Mouse (Mus musculus) midbrain, embryonic 14.5 days (tissue): ENCODE measurements at regions not wholly inside any gene's neighbourhood (a gene's known extent, or its start where the extent isn't known, plus 50 kb on each side); places are given as distances from the start of the nearest gene placed in this dataset.

Experiments
- ATAC-seq: fragments of 200-750 bp; cut with Nextera tagmentation; 2 replicates; pipeline ENCODE4 v1.8.0; 2017; ENCODE audit warnings: moderate number of reproducible peaks, moderate library complexity; ENCODE audit not compliant: low FRiP score, low TSS enrichment
- DNase-seq: peaks from one replicate; pipeline ENCODE4 v3.0.0-alpha.2; 2015
- H3K27ac ChIP-seq: fragments of 300-500 bp; sonication (generic); replicated peaks from 2 replicates; pipeline ENCODE4 v1.5.1; 2014; ENCODE audit warnings: mild to moderate bottlenecking, low read depth, low read length, moderate library complexity
- H3K27me3 ChIP-seq: fragments of 300-500 bp; sonication (generic); 2 replicates; pipeline ENCODE4 v1.6.1; 2014; ENCODE audit warnings: low read length, control low read depth, mixed read lengths; ENCODE audit not compliant: control insufficient read depth, insufficient read depth
- H3K36me3 ChIP-seq: fragments of 300-500 bp; sonication (generic); 2 replicates; pipeline ENCODE4 v1.6.1; 2014; ENCODE audit warnings: low read length, control low read depth; ENCODE audit not compliant: control insufficient read depth, insufficient read depth
- H3K4me1 ChIP-seq: fragments of 300-500 bp; sonication (generic); 2 replicates; pipeline ENCODE4 v1.6.1; 2014; ENCODE audit warnings: mild to moderate bottlenecking, antibody characterized with exemption, low read length, control low read depth; ENCODE audit not compliant: control insufficient read depth, insufficient read depth
- H3K4me2 ChIP-seq: fragments of 300-500 bp; sonication (generic); 2 replicates; pipeline ENCODE4 v1.6.1; 2014; ENCODE audit warnings: mild to moderate bottlenecking, low read length, moderate library complexity
- H3K4me3 ChIP-seq: fragments of 300-500 bp; sonication (generic); replicated peaks from 2 replicates; pipeline ENCODE4 v1.5.1; 2014; ENCODE audit warnings: low read depth, low read length
- H3K9ac ChIP-seq: fragments of 300-500 bp; sonication (generic); replicated peaks from 2 replicates; pipeline ENCODE4 v1.6.1; 2014; ENCODE audit warnings: mild to moderate bottlenecking, low read length, moderate library complexity
- H3K9me3 ChIP-seq: fragments of 300-500 bp; sonication (generic); 2 replicates; pipeline ENCODE4 v1.6.1; 2016; ENCODE audit warnings: low read length, control low read depth, mixed read lengths; ENCODE audit not compliant: control insufficient read depth
- WGBS: fragments of 180-500 bp; shearing (Covaris S2); extraction: QIAGEN DNeasy Blood & Tissue Kit; methylation state at CpG from one replicate; pipeline ENCODE4 v1.1.7; 2014; 5-methylcytosine and 5-hydroxymethylcytosine counted together

DNA sequence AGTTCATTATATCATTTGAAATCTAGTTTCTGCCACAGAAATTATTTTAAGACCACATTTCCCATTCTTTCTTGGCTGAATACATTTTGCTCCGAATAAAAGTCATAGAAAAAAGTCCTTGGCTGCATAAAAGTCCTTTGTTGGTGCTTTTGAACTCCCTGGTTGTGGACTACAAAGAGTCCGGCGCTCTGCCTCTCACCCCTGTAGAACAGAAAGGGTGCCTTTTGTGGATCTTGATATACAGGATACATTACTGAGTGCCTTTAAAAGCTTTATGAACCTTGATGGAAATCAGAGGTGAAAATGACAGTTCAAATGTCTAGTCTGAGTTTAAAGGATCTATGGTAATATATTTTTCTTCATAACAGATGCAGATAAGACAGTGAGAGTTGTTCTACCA lies 355.5 kb downstream of the Anxa1 start:
- H3K4me3 ChIP-seq = no peak overlapping the region
- no peak overlapping the region for H3K9ac ChIP-seq
- no peaks in the 10 kb centered on the region for H3K36me3 ChIP-seq
- no peak overlapping the region for H3K27ac ChIP-seq
- ATAC-seq (no peak), DNase-seq (no peak)
- H3K27me3 ChIP-seq = no peaks in the 10 kb centered on the region
- 40% methylated on average over 3 of the region's 3 CpGs for WGBS
- H3K4me2 ChIP-seq = no peak overlapping the region
- no peaks in the 10 kb centered on the region for H3K9me3 ChIP-seq
- H3K4me1 ChIP-seq = no peaks in the 10 kb centered on the region

DNA sequence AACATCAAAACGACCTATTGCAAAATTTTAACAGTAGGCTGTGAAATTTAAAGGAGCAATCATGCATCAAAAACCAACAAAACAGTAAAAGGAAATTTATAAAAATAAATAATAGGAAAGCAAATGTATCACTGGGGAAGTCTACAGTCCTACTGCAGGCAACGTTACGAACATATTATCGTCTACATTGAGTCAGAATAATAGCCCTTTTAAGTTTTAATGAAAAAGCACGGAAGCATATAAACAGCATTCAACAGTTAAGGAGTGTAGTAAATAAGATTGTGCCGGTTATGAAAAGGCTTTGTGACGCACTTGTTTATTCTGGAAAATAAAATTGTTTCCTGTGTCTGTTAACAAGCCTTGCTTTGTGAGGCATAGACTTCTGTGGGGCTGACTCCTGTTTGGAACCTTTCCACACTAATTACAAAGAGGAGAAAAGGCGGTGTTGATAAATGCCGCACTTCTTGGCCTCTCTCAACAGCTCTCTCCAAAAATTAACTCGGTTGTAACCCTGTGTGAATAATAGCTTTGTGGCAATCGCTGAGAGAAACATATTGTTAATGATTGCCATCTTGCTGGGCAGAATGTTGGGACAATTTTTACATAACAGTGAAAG lies 363.0 kb downstream of the Anxa1 start:
- Histone ChIP-seq H3K36me3 (no peaks in the 10 kb centered on the region), H3K4me3 (no peak overlapping the region), H3K9me3 (no peaks in the 10 kb centered on the region), H3K27ac (no peak overlapping the region), H3K4me2 (no peak overlapping the region), H3K9ac (no peak overlapping the region), H3K4me1 (no peaks in the 10 kb centered on the region), H3K27me3 (no peaks in the 10 kb centered on the region)
- no peak for DNase-seq
- ATAC-seq = no peak; the same call in 1 of the 2 replicates
- 50% methylated on average over 11 of the region's 11 CpGs for whole genome bisulfite sequencing

DNA sequence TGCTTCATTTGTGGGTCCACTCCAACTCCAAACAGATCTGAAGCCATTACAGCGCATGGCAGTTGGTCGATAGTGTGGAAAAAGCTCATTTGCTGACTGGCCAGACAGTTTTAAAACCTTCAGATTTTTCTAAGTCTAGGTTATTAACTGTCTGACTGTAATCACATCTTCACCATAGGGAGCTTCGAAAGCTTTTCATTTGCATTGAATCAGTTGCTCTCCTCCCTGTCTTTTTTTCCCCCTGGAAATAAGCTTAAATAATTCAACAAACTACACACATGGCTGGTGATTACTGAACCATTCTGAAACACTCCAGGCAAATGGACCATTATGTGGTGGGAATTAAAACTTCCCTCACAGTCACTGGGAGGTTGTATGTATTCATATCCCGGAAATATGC lies 376.6 kb downstream of the Anxa1 start:
- ATAC-seq = peak; percentile 37; the same call in 1 of the 2 replicates
- Histone ChIP-seq H3K27ac (peak overlapping the region; percentile 49; the same call in 1 of the 2 replicates), H3K4me1 (peaks cover 3% of the 10 kb centered on the region; the same call in 1 of the 2 replicates), H3K9ac (no peak overlapping the region), H3K9me3 (peaks cover 3% of the 10 kb centered on the region; the same call in 1 of the 2 replicates), H3K36me3 (no peaks in the 10 kb centered on the region), H3K4me3 (no peak overlapping the region), H3K27me3 (no peaks in the 10 kb centered on the region), H3K4me2 (no peak overlapping the region)
- 31% methylated on average over 4 of the region's 4 CpGs for WGBS
- DNase-seq = peak; percentile 64

DNA sequence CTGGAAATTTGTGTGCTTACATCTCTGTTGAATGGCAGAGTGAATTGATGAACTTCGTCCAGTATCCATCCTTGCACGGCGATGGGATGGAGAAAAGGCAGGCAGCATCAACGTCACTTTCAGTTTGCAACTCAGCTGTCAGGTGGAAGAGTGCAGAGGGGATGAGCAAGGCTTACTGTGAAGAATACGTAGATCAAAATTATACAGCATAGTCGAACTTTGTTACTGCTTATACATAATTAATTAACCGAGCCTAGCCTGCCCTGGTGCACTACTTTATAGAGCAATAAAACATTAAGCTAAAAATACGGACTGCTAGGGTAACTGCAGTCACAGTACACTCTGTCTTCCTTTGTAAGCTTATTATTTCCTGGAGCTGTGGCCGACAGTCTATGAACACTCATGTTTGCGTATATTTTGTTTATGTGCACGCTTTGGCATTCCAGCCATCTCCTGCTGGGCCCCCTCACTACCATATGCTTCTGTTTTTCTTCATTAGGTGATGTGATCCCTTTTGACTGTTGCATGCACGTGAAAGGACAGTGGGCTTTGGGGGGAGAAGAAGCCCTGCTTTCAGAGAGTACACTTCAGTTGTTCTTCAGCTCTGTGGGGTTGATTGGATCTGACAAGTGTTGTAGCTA lies 380.8 kb downstream of the Anxa1 start:
- 54% methylated on average over 12 of the region's 12 CpGs for WGBS
- H3K27me3 ChIP-seq = no peaks in the 10 kb centered on the region
- peak; percentile 49 for DNase-seq
- no peaks in the 10 kb centered on the region for H3K36me3 ChIP-seq
- peak; percentile 60 for ATAC-seq
- peak overlapping the region; percentile 14; the same call in 1 of the 2 replicates for H3K4me2 ChIP-seq
- no peaks in the 10 kb centered on the region for H3K9me3 ChIP-seq
- peak overlapping the region; percentile 32; the same call in 1 of the 2 replicates for H3K27ac ChIP-seq
- H3K4me3 ChIP-seq = no peak overlapping the region
- peaks cover 9% of the 10 kb centered on the region; the same call in 1 of the 2 replicates for H3K4me1 ChIP-seq
- no peak overlapping the region for H3K9ac ChIP-seq

DNA sequence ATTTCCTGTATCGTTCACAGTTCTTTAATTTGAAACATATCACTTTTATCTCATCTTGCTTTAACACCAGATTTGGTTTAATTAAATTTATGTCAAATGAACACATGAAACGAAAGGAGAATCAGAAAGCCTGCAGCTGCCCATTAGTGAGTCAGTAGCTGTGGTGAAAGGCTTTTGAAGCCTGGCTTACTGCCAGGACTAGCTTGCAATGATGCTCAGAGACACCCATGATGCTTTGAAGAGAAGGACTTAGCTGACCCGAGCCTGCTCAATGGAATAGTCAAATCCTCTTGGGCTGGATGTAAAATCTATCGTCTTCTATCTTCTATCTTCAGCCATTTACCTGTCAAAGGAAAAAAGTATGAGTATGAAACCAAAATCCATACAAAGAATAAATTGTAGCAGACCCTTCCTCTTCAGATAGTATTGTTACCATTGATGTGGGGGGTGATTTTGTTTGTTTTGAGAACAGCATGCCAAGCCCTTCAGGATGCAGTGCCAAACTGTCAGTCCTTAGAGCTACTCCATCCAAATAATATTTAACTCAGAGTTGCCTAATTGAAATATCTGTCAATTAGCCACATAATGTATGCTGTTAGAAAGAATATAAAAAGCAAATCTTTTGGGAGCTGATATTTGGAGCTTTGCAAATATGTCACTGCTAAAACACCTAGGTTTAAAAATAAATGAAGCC lies 384.7 kb downstream of the Anxa1 start:
- H3K27me3 ChIP-seq = no peaks in the 10 kb centered on the region
- H3K9ac ChIP-seq = no peak overlapping the region
- peak; percentile 85 for DNase-seq
- peak; percentile 80; the same call in 1 of the 2 replicates for ATAC-seq
- H3K4me2 ChIP-seq = no peak overlapping the region
- H3K36me3 ChIP-seq = no peaks in the 10 kb centered on the region
- H3K9me3 ChIP-seq = no peaks in the 10 kb centered on the region
- WGBS = 16% methylated on average over 4 of the region's 4 CpGs
- H3K4me3 ChIP-seq = no peak overlapping the region
- peaks cover 7% of the 10 kb centered on the region; the same call in 1 of the 2 replicates for H3K4me1 ChIP-seq
- 0 out of 2 replicates have a peak overlapping the region, but pooled peaks have one; percentile 49 for H3K27ac ChIP-seq

DNA sequence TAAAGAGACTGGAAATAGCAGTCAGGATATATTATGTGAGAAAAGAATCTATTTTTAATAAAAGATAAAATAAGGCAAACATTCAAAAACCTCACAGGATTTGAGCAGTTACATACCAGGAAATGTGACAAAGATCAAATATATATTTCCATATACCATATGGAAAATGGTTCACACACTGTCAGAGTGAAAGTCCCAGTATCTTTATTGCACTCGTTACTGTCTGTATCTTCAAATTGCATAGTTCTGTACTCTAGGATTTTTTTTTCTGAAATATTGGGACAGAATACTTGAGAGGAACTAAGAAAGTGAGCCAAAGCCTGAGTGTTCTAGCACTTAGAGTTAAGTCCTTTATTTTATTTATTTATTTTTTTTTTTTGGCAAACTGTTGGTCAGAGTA lies 403.5 kb downstream of the Anxa1 start:
- no peaks in the 10 kb centered on the region for H3K9me3 ChIP-seq
- H3K9ac ChIP-seq = no peak overlapping the region
- no peak for DNase-seq
- no peak for ATAC-seq
- no peak overlapping the region for H3K4me3 ChIP-seq
- H3K27ac ChIP-seq = no peak overlapping the region
- no peaks in the 10 kb centered on the region for H3K36me3 ChIP-seq
- no peaks in the 10 kb centered on the region for H3K27me3 ChIP-seq
- no peak overlapping the region for H3K4me2 ChIP-seq
- H3K4me1 ChIP-seq = no peaks in the 10 kb centered on the region
- WGBS = 92% methylated on average over 1 of the region's 1 CpGs

DNA sequence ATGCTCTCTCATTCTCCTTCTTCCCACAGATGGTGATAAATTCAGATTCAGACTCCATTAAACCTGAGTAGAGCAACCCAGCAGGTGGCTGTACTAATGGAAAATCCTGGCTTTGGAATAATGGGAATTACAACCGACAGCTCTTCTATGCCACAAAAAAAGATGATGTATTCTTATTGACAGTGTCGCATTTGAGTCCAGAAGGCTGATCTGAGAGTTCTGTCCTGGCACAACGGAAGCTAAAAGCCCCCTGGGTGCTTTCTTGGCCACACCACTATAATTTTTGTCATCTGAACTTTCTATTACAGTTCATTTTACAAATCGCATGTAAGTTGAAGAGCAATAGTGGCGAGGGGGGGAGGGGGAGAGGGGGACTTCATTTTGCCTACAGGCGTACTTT lies 411.9 kb downstream of the Anxa1 start:
- peak; percentile 8 for DNase-seq
- no peaks in the 10 kb centered on the region for H3K27me3 ChIP-seq
- no peak overlapping the region for H3K9ac ChIP-seq
- H3K4me3 ChIP-seq = no peak overlapping the region
- no peaks in the 10 kb centered on the region for H3K9me3 ChIP-seq
- WGBS = 64% methylated on average over 6 of the region's 6 CpGs
- no peaks in the 10 kb centered on the region for H3K36me3 ChIP-seq
- no peak overlapping the region for H3K27ac ChIP-seq
- ATAC-seq = no peak
- H3K4me2 ChIP-seq = no peak overlapping the region
- peaks cover 6% of the 10 kb centered on the region; the same call in 1 of the 2 replicates for H3K4me1 ChIP-seq

DNA sequence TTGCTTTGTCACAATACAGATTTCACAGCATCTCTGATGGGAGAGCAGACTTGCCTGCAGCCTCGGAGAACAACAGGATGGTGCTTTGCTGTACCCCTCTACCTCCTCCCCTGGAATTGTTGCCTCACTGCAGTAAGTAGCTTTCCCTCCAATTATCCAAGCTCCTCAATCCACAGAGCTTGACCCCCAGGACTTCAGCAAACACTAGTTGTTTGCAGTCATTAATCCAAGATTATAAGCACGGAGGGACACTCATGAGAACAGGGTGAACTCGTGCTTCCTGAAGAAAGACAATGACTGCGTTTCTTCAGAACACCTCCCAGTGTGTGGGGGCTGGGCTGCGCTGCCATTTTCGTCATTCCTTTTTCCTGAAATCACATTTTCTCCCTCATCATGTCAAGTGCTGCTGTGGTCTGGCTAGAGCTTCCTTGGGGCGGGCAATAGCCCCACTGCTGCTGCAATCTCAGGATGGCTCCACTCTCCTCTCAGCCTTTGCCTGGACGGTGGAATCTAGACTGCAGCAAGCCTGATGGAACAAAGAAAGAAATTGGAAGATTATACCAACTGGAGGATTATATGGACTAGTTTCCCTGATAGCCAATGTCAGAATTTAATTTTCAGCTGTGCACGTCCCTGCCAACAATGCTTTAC lies 413.0 kb downstream of the Anxa1 start:
- Histone ChIP-seq H3K36me3 (no peaks in the 10 kb centered on the region), H3K4me3 (no peak overlapping the region), H3K27ac (peak overlapping the region; percentile 66; the same call in 1 of the 2 replicates), H3K4me2 (peak overlapping the region; percentile 41), H3K9me3 (no peaks in the 10 kb centered on the region), H3K4me1 (peaks cover 6% of the 10 kb centered on the region; the same call in 1 of the 2 replicates), H3K9ac (0 out of 2 replicates have a peak overlapping the region, but pooled peaks have one; percentile 20), H3K27me3 (no peaks in the 10 kb centered on the region)
- WGBS = 27% methylated on average over 9 of the region's 9 CpGs
- DNase-seq = peak; percentile 53
- peak; percentile 67; the same call in 1 of the 2 replicates for ATAC-seq
